Mouse (Mus musculus) embryonic fibroblast, embryonic 13.5 days (primary cell): ENCODE measurements around the gene Kif1b.

Source experiments
- CTCF ChIP-seq: IDR thresholded peaks from 2 replicates; pipeline ENCODE4 v1.5.1; 2011; ENCODE audit warnings: mild to moderate bottlenecking, control low read depth, low read length, moderate library complexity, borderline replicate concordance; ENCODE audit not compliant: insufficient read depth
- POLR2A ChIP-seq: IDR thresholded peaks from 2 replicates; pipeline ENCODE4 v1.6.1; 2011; ENCODE audit warnings: low read depth, mild to moderate bottlenecking, control low read depth, low read length, moderate library complexity

- TF ChIP-seq CTCF (no peak), POLR2A (no peak)
Measured at GRCm38 (mm10) chr4:149168016-149168415, 139.5 kb downstream of the Kif1b start.
